Mouse (Mus musculus) hindbrain, embryonic 10.5 days (tissue): ENCODE measurements at regions not wholly inside any gene's neighbourhood (a gene's known extent, or its start where the extent isn't known, plus 50 kb on each side); places are given as distances from the start of the nearest gene placed in this dataset.

Experiments used
- DNase-seq: peaks from one replicate; pipeline ENCODE4 v3.0.0-alpha.2; 2017; ENCODE audit warnings: low spot score
- H3K27ac ChIP-seq: fragments of 300-500 bp; sonication (generic); 2 replicates; pipeline ENCODE4 v1.5.1; 2016; ENCODE audit warnings: mild to moderate bottlenecking, moderate library complexity
- H3K27me3 ChIP-seq: fragments of 300-500 bp; sonication (generic); 2 replicates; pipeline ENCODE4 v1.6.1; 2016; ENCODE audit warnings: mild to moderate bottlenecking; ENCODE audit not compliant: poor library complexity, insufficient read depth, severe bottlenecking
- H3K36me3 ChIP-seq: fragments of 300-500 bp; sonication (generic); 2 replicates; pipeline ENCODE4 v1.6.1; 2016; ENCODE audit warnings: mild to moderate bottlenecking, moderate library complexity
- H3K4me1 ChIP-seq: fragments of 300-500 bp; sonication (generic); replicated peaks from 2 replicates; pipeline ENCODE4 v1.6.1; 2016; ENCODE audit warnings: mild to moderate bottlenecking
- H3K4me3 ChIP-seq: fragments of 300-500 bp; sonication (generic); 2 replicates; pipeline ENCODE4 v1.5.1; 2016; ENCODE audit warnings: mild to moderate bottlenecking, moderate library complexity
- H3K9me3 ChIP-seq: fragments of 300-500 bp; sonication (generic); 2 replicates; pipeline ENCODE4 v1.6.1; 2016; ENCODE audit warnings: mild to moderate bottlenecking, moderate library complexity
- WGBS: fragments of 180-500 bp; shearing (Covaris S2); methylation state at CpG from one replicate; pipeline ENCODE4 v1.1.7; 2016; 5-methylcytosine and 5-hydroxymethylcytosine counted together

- WGBS, result 59% methylated on average over 13 of the region's 13 CpGs
These were observed 63.4 kb downstream of the Irx2 start for GRCm38 (mm10) chr13:72691783-72692729.

DNA sequence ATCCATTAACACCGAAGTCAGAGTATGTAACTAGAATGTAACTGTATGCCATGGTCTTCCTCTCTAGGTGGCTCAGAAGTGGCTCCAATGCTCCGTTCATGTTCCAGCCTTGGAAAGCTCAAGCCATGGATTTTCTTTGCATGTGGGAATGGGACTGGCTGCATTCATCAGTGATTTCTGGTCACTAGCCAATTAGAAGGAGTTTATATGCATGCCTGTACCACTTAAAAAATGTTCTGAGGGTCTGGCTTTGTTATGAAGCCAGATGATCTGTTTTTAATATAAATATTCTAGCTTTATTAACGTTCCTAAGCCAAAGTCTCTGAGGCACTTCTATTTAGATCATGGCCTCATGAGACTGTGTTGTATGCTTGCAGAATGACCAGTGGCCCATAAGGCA, 78.8 kb downstream of the Irx2 start:
- DNase-seq, result no peak
- H3K36me3 ChIP-seq, result no peaks in the 10 kb centered on the region
- H3K4me3 ChIP-seq, result no peak overlapping the region
- WGBS, result 77% methylated on average over 3 of the region's 3 CpGs
- peaks cover 22% of the 10 kb centered on the region for H3K4me1 ChIP-seq
- H3K9me3 ChIP-seq, result no peaks in the 10 kb centered on the region
- no peak overlapping the region for H3K27ac ChIP-seq
- H3K27me3 ChIP-seq, result peaks cover 10% of the 10 kb centered on the region; the same call in 1 of the 2 replicates

More at GRCm38 (mm10) chr13:72691783-72692729, 63.4 kb downstream of the Irx2 start:
- DNase-seq, result no peak
- Histone ChIP-seq H3K9me3 (no peaks in the 10 kb centered on the region), H3K27me3 (no peaks in the 10 kb centered on the region; the same call in 1 of the 2 replicates), H3K4me3 (no peak overlapping the region), H3K4me1 (peaks cover 7% of the 10 kb centered on the region; the same call in 1 of the 2 replicates), H3K27ac (no peak overlapping the region), H3K36me3 (no peaks in the 10 kb centered on the region)

- no peak overlapping the region for H3K4me3 ChIP-seq
- 81% methylated on average over 2 of the region's 2 CpGs for WGBS
- peaks cover 31% of the 10 kb centered on the region for H3K4me1 ChIP-seq
- peaks cover 10% of the 10 kb centered on the region; the same call in 1 of the 2 replicates for H3K27me3 ChIP-seq
- no peak overlapping the region for H3K27ac ChIP-seq
- no peaks in the 10 kb centered on the region for H3K9me3 ChIP-seq
- DNase-seq, result no peak
- H3K36me3 ChIP-seq, result no peaks in the 10 kb centered on the region
These were observed 80.1 kb downstream of the Irx2 start for GRCm38 (mm10) chr13:72708728-72709127.

GRCm38 (mm10) chr13:72710051-72710450, 81.4 kb downstream of the Irx2 start:
- Histone ChIP-seq H3K36me3 (no peaks in the 10 kb centered on the region), H3K4me3 (no peak overlapping the region), H3K27me3 (peaks cover 10% of the 10 kb centered on the region; the same call in 1 of the 2 replicates), H3K4me1 (peaks cover 31% of the 10 kb centered on the region), H3K9me3 (no peaks in the 10 kb centered on the region), H3K27ac (no peak overlapping the region)
- no peak for DNase-seq
- WGBS, result 87% methylated on average over 5 of the region's 5 CpGs

DNA sequence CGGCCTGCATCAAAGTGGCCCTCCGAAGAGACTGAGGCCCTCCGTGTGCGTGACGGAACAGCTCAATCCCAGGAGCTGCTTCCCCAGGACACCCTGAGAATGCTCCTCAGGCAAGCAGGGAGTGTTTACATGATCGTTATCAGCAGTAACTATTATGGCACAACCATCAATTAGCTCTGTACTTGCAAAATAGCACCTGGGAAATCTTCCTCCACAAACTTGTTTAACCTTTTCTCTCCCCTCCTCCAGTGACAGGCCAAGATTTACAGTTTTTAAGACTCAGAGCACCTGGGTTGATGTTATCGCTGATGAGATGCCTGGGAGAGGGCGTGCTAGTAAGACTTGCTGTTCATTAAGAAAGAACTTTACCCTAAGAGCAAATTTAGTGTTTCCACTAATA, 82.5 kb downstream of the Irx2 start:
- H3K36me3 ChIP-seq, result no peaks in the 10 kb centered on the region
- no peak overlapping the region for H3K4me3 ChIP-seq
- H3K27ac ChIP-seq, result no peak overlapping the region
- WGBS, result 78% methylated on average over 8 of the region's 8 CpGs
- no peaks in the 10 kb centered on the region for H3K9me3 ChIP-seq
- H3K27me3 ChIP-seq, result peaks cover 14% of the 10 kb centered on the region
- DNase-seq, result no peak
- peaks cover 31% of the 10 kb centered on the region for H3K4me1 ChIP-seq

DNA sequence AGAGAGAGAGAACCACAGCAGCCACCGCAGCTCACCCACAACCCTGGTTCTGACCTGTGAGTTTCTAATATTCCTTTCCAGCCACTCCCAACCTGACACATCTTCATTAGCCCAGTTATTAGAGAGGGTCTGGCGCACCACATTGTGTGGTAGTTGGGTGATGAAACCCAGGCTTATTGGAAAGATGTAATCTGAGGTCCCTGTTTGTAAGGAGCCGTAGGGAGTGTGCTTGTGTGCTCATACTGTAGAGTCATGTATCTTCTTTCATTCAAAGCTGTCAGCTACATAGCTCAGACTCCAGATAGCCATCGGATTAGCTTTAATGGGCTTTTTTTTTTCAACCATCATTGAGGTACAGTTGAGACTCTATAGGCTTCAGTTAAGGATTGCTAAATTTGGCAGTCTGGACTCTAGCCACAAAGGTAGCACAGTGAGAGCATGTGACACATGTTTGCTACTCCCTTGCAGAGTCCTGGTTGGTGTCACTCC, 83.3 kb downstream of the Irx2 start:
- Histone ChIP-seq H3K4me3 (no peak overlapping the region), H3K4me1 (peaks cover 31% of the 10 kb centered on the region), H3K27me3 (peaks cover 14% of the 10 kb centered on the region), H3K9me3 (no peaks in the 10 kb centered on the region), H3K36me3 (no peaks in the 10 kb centered on the region), H3K27ac (no peak overlapping the region)
- no peak for DNase-seq
- WGBS, result 84% methylated on average over 4 of the region's 4 CpGs

- peaks cover 14% of the 10 kb centered on the region for H3K27me3 ChIP-seq
- no peak for DNase-seq
- 75% methylated on average over 7 of the region's 7 CpGs for WGBS
These were observed 86.2 kb downstream of the Irx2 start for GRCm38 (mm10) chr13:72714793-72715192.

DNA sequence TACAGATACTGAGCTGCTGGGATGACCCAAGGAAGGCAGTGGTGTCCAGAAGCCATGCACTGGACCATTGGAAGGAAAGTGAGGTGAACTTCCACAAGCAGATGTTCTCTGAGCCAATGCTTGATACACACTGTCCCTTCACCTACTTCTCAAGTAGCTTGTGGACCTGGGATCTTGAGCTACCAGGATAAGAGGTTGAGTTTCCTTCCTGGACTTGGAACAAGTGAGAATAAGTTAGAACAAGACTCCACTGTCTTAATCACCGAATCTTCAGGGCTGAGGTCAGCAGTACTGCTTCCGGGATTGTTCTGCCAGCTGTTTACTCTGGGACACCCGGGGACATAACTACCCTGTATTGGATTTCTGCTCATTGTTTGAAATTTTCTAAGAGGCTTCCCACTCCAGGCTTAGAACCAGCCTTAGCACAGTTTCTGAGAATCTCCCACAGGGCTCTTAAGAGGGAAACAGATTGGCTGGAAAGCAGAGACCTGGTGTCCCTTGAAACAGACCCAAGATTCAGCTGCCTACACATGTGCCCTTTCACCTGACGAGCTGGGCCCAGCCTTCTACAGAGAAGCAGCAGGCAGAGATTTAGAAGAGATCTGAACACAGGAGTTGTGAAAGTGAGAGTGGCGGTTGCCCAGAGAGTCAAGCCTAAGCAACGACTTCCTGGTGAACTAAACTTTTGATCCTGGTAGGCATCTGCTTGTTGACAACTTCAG, 87.5 kb downstream of the Irx2 start:
- Histone ChIP-seq H3K4me3 (no peak overlapping the region), H3K9me3 (no peaks in the 10 kb centered on the region), H3K4me1 (peaks cover 9% of the 10 kb centered on the region; the same call in 1 of the 2 replicates), H3K27me3 (peaks cover 19% of the 10 kb centered on the region), H3K36me3 (no peaks in the 10 kb centered on the region), H3K27ac (no peak overlapping the region)
- DNase-seq, result no peak
- 65% methylated on average over 6 of the region's 6 CpGs for WGBS

More at GRCm38 (mm10) chr13:72714793-72715192, 86.2 kb downstream of the Irx2 start:
- Histone ChIP-seq H3K27ac (no peak overlapping the region), H3K4me3 (no peak overlapping the region), H3K9me3 (no peaks in the 10 kb centered on the region), H3K36me3 (no peaks in the 10 kb centered on the region), H3K4me1 (peaks cover 21% of the 10 kb centered on the region)

DNA sequence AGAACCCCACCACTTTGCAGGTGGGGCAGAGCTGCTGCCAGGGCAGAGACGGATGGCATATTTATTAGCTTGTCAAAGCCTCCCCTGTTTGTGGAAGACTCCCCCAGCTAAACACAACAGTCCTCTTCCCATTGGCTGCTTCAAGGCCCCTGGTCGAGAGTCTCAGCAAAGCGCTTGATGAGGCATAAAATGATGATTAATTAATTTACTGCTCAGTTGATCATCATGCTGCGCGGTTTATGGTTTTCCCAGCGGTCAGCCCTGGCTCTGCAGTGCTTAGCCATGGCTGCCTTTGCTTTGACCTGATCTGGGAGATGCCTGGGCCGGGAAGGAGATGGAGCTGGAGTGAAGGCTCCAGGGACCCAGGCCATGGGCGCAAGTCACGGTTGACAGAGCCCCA, 98.5 kb downstream of the Irx2 start:
- Histone ChIP-seq H3K4me3 (no peak overlapping the region), H3K27me3 (peaks cover 14% of the 10 kb centered on the region; the same call in 1 of the 2 replicates), H3K27ac (peak overlapping the region; percentile 23; the same call in 1 of the 2 replicates), H3K36me3 (no peaks in the 10 kb centered on the region), H3K9me3 (no peaks in the 10 kb centered on the region), H3K4me1 (peaks cover 21% of the 10 kb centered on the region)
- peak; percentile 41 for DNase-seq
- 61% methylated on average over 9 of the region's 9 CpGs for WGBS

DNA sequence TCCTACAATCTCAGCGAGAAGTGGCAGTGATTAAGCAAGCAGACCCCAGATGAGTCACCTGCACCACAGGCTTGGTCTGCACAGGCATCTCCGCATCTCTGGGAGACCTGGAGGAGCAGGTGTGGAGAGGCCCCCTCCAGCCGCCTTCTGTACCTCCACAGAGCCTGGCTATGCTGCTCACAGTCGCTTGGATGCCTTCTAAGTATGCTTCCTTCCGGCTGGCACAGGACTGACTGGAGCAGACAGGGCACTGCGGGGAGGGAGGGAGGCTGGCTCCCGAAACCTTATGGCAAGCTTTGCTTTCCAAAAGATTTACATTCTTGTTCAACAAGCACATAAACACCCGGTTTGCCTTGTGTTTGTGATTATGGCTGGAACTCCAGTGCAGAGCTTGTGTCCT, 107.3 kb downstream of the Irx2 start:
- Histone ChIP-seq H3K4me3 (no peak overlapping the region), H3K4me1 (no peaks in the 10 kb centered on the region), H3K9me3 (no peaks in the 10 kb centered on the region), H3K27me3 (no peaks in the 10 kb centered on the region; the same call in 1 of the 2 replicates), H3K36me3 (no peaks in the 10 kb centered on the region), H3K27ac (no peak overlapping the region)
- 83% methylated on average over 8 of the region's 8 CpGs for WGBS
- DNase-seq, result no peak

DNA sequence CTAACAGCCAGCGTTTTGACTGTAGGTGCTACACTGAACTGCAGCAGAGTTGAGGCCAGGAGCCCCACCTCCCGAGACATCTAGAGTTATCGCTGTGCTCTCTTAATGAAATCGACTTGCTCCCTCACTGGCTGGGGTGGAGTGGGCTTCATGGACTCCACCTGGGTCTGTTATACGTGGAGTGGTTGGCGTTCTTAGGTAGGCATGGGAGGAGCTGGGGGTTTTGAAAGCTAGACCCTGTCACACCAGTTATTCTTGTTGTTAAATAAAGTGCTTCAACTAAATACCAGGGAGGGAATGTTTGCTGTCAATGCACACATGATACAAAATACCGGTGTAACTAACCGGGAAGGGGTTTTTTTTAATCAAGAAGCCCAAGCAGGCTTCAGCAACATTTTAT, 108.4 kb downstream of the Irx2 start:
- H3K4me3 ChIP-seq, result no peak overlapping the region
- H3K4me1 ChIP-seq, result no peaks in the 10 kb centered on the region
- H3K36me3 ChIP-seq, result no peaks in the 10 kb centered on the region
- DNase-seq, result no peak
- WGBS, result 87% methylated on average over 8 of the region's 8 CpGs
- no peak overlapping the region for H3K27ac ChIP-seq
- no peaks in the 10 kb centered on the region; the same call in 1 of the 2 replicates for H3K27me3 ChIP-seq
- H3K9me3 ChIP-seq, result no peaks in the 10 kb centered on the region

DNA sequence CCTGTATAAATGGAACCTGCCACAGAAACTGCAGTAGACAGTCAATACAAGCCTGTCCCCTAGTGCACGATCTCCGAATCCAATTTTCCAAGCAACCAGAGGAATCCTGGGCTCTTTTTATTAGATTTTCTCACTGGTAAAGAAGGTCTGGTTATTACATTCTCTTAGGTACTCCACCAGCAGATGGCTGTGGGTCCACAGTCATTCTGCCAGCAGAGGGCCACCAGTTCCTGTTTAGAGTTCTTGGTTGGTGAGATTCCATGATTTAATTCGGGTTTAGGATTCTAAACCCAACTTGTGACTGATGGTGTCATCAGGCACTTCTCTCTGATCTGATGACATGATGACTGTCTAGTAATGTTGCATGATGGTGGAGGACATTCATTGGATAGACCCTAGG, 118.6 kb downstream of the Irx2 start:
- H3K9me3 ChIP-seq, result no peaks in the 10 kb centered on the region
- H3K36me3 ChIP-seq, result no peaks in the 10 kb centered on the region
- DNase-seq, result no peak
- 79% methylated on average over 3 of the region's 3 CpGs for WGBS
- H3K27me3 ChIP-seq, result no peaks in the 10 kb centered on the region; the same call in 1 of the 2 replicates
- no peaks in the 10 kb centered on the region for H3K4me1 ChIP-seq
- H3K4me3 ChIP-seq, result no peak overlapping the region
- H3K27ac ChIP-seq, result no peak overlapping the region

- Histone ChIP-seq H3K4me1 (no peaks in the 10 kb centered on the region), H3K9me3 (no peaks in the 10 kb centered on the region), H3K27ac (no peak overlapping the region), H3K4me3 (no peak overlapping the region), H3K27me3 (no peaks in the 10 kb centered on the region), H3K36me3 (no peaks in the 10 kb centered on the region)
- 91% methylated on average over 4 of the region's 4 CpGs for WGBS
- DNase-seq, result no peak
These were observed 126.4 kb downstream of the Irx2 start for GRCm38 (mm10) chr13:72755036-72755435.
